Mouse (Mus musculus): ENCODE data around the gene Rac2.

DNA sequence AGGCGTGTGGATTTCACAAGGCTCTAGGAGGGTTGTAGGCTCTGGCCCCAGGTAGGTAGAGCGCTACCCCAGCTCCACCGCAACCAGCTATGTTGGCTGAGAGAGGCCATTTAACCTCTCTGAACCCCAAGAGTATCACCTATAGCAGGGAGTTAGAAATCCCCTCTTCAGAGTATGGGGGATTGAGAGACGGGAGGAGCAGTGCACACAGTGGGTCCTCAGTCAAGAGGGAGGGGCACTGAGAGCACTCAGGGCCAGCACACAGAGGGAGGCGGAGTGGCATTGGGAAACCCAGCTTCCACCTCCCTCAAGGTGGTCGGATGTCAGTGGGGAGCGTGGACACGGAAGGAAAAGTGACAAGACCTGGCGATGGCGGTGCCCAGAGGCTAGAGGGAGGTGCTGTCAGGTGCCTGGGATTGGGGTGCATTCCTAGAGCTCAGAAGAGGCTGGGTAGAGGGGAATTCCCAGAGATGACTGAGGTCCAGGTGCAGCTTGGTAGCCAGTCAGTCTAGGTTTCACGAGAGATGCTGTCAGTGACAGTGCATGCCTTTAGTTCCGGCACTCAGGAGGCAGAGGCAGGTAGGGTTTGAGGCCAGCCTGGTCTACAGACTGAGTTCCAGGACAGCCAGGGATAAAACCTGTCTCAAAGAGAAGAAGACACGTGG is 27.1 kb upstream of the Rac2 start:
- TF ChIP-seq CTCF (IDR thresholded peaks at IDR 0.05; ENCODE audit: low read depth, low read length) (no peak), POLR2A (IDR thresholded peaks at IDR 0.05; ENCODE audit: borderline replicate concordance, low read depth, low read length) (no peak)

Measured in bone marrow macrophage, adult 2 months (primary cell).